Mouse (Mus musculus) midbrain, embryonic 15.5 days (tissue): ENCODE data around the gene Cd109. TPM values are rescaled to one million over a fixed set of nuclear protein-coding genes. Genes with fewer than 3 reads are reported as not detected.

Experiments used
- ATAC-seq: fragments of 200-750 bp; cut with Nextera tagmentation; replicated peaks from 2 replicates; pipeline ENCODE4 v1.8.0; 2017; ENCODE audit warnings: moderate TSS enrichment
- H3K27ac ChIP-seq: fragments of 300-500 bp; sonication (generic); 2 replicates; pipeline ENCODE4 v1.5.1; 2015; ENCODE audit warnings: mild to moderate bottlenecking, inconsistent platforms
- H3K27me3 ChIP-seq: fragments of 300-500 bp; sonication (generic); replicated peaks from 2 replicates; pipeline ENCODE4 v1.6.1; 2015; ENCODE audit warnings: inconsistent platforms
- H3K36me3 ChIP-seq: fragments of 300-500 bp; sonication (generic); replicated peaks from 2 replicates; pipeline ENCODE4 v1.6.1; 2015; ENCODE audit warnings: inconsistent platforms
- H3K4me1 ChIP-seq: fragments of 300-500 bp; sonication (generic); 2 replicates; pipeline ENCODE4 v1.6.1; 2015; ENCODE audit warnings: inconsistent platforms
- H3K4me2 ChIP-seq: fragments of 300-500 bp; sonication (generic); 2 replicates; pipeline ENCODE4 v1.6.1; 2015; ENCODE audit warnings: inconsistent platforms, mild to moderate bottlenecking, moderate library complexity
- H3K4me3 ChIP-seq: fragments of 300-500 bp; sonication (generic); 2 replicates; pipeline ENCODE4 v1.5.1; 2015; ENCODE audit warnings: mild to moderate bottlenecking, inconsistent platforms
- H3K9ac ChIP-seq: fragments of 300-500 bp; sonication (generic); 2 replicates; pipeline ENCODE4 v1.6.1; 2015; ENCODE audit warnings: mild to moderate bottlenecking, inconsistent platforms
- H3K9me3 ChIP-seq: fragments of 300-500 bp; sonication (generic); 2 replicates; pipeline ENCODE4 v1.6.1; 2016; ENCODE audit warnings: inconsistent platforms
- WGBS: fragments of 180-500 bp; shearing (Covaris S2); methylation state at CpG from one replicate; pipeline ENCODE4 v1.1.7; 2015; ENCODE audit warnings: mixed read lengths; 5-methylcytosine and 5-hydroxymethylcytosine counted together
- polyA plus RNA-seq: library from polyadenylated mRNA; unstranded; fragments of >200 nt; fragmentation: Nextera tagmentation; extraction: Ambion mirVana; gene quantifications from 2 replicates; pipeline ENCODE4 v1.2.1, GENCODE M21; 2015

Gene Cd109
- polyA plus RNA-seq, 1 experiment from 2014 or later, result 1.1 TPM

DNA sequence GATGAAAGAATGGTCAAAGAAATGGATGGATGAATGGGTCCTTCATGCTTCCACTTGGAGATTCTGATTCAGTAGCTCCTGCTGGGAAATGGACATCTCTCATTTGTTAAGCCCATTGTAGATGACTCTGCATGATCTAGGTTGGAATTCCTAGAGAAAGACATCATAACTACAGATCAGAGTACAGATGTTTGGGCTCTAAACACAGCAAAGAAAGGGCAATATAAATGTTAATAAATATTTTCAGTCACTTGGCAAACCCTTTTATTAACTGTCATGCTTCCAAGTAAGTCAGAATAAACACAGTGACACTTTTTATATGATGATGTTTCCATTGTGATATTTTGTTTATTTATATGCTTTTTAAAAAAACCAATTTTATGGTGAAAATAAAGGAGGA lies 34.1 kb downstream of the Cd109 start:
- Histone ChIP-seq H3K36me3 (no peaks in the 10 kb centered on the region), H3K9me3 (no peaks in the 10 kb centered on the region), H3K4me3 (no peak overlapping the region), H3K27ac (no peak overlapping the region), H3K4me2 (no peak overlapping the region), H3K4me1 (no peaks in the 10 kb centered on the region), H3K27me3 (no peaks in the 10 kb centered on the region), H3K9ac (no peak overlapping the region)
- ATAC-seq, result no peak

DNA sequence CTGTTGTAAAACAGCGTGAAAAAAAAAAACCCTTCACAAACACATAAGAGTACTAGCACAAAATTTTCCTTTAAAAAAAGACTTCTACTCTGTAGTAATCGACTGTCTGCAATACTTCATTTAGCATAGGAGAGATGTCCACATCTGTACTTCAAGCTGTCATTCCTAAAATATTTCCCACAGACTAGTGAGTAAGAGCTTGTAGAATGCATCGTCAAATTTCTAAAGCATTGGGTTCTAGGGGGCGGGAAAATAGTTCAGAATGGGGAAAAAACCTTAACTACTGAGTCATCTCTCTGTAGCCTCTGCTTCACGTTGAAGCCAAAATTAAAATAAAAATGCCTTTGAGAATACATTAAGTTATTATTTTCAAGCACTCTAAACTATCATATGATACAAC lies 42.2 kb downstream of the Cd109 start:
- Histone ChIP-seq H3K36me3 (no peaks in the 10 kb centered on the region), H3K9me3 (no peaks in the 10 kb centered on the region), H3K4me2 (no peak overlapping the region), H3K4me1 (no peaks in the 10 kb centered on the region), H3K9ac (no peak overlapping the region), H3K27me3 (no peaks in the 10 kb centered on the region), H3K27ac (no peak overlapping the region), H3K4me3 (no peak overlapping the region)
- WGBS, result 88% methylated on average over 5 of the region's 5 CpGs
- no peak for ATAC-seq

DNA sequence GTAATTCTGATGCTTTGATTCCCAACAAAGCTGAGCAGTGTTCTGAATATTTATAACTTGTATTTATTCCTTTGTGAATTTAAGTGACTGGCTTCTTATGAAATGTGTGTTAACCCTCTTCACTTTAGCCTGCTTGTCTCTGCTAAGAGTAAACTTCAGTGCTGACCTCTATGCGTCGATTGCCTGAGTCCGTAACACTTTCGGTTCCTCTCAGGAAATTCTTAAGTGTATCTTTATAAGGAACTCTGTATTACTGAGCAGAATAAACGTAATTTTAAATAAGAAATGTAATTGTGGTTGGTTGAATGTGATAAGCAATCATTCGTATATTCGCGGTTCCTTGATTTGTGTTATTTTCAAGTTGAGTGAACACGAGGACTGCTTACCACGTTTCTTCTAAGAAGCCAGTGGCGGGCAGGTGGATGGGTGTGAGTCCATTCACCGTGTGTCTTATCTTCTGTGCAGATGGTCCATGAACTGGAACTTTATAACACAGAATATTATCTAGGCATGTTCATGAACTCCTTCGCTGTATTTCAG lies 56.2 kb downstream of the Cd109 start:
- WGBS, result 83% methylated on average over 13 of the region's 13 CpGs
- H3K36me3 ChIP-seq, result no peaks in the 10 kb centered on the region

DNA sequence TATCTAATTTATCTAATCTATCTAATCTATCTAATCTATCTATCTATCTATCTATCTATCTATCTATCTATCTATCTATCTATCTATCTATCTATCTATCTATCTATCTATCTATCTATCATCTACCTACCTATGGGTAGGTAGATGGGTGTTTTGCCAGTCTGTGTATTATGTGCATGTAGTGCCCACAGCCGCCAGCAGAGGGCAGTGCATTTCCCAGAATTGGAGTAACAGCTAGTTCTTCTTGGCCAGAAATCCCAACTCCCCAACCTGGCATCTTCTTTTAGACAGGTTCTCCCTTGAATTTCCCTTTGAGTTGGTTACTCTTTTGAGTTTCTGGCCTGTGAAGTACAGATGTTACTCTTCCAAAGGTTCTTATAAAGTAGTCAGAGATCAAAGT lies 85.3 kb downstream of the Cd109 start:
- Histone ChIP-seq H3K4me3 (no peak overlapping the region), H3K9ac (no peak overlapping the region), H3K27me3 (no peaks in the 10 kb centered on the region), H3K4me2 (no peak overlapping the region), H3K4me1 (no peaks in the 10 kb centered on the region), H3K9me3 (no peaks in the 10 kb centered on the region), H3K27ac (no peak overlapping the region), H3K36me3 (no peaks in the 10 kb centered on the region)
- WGBS, result 0% methylated on average over 1 of the region's 1 CpGs
- ATAC-seq, result no peak

More for the DNA sequence above, 56.2 kb downstream of the Cd109 start:
- H3K27me3 ChIP-seq, result no peaks in the 10 kb centered on the region
- ATAC-seq, result no peak
- no peak overlapping the region for H3K4me3 ChIP-seq
- H3K9ac ChIP-seq, result no peak overlapping the region
- no peak overlapping the region for H3K27ac ChIP-seq
- no peak overlapping the region for H3K4me2 ChIP-seq
- no peaks in the 10 kb centered on the region for H3K9me3 ChIP-seq
- H3K4me1 ChIP-seq, result no peaks in the 10 kb centered on the region

DNA sequence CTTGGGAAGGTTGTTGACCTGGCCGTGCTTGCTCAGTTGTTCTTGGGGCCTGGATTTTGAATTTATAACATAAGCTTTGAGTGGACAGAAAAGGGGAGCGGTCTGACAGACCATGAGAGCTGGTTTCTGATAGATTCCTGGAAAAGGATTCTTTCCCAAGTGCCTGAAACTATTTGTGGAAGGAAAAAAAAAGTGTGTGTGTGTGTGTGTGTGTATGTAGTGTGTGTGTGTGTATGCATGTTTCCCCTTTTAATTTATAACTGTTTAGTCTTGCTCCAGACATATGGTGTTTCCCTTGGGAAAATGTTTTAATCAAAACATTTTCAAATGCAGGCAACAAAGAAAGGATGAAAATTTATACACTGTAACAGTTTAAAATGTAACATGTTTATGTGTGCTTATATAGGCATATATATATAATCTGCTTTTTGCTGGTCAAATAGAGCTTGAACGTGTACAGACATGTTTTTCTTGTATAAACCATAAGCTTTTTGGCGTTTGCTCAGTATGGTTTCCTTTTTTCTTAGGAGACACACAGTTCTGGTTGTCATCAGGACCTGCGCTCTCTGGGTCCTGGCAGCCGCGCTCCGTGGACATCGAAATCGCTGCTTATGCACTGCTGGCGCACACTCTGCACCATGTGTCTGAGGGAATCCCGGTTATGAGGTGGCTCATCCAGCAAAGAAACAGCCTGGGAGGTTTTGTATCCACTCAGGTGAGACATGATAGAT lies 87.3 kb downstream of the Cd109 start:
- H3K4me3 ChIP-seq, result no peak overlapping the region
- no peak overlapping the region for H3K27ac ChIP-seq
- no peak overlapping the region for H3K4me2 ChIP-seq
- H3K9ac ChIP-seq, result no peak overlapping the region
- no peaks in the 10 kb centered on the region for H3K27me3 ChIP-seq
- 0 out of 2 replicates have a peak, but pooled peaks cover 2% of the 10 kb centered on the region for H3K9me3 ChIP-seq
- no peaks in the 10 kb centered on the region for H3K4me1 ChIP-seq
- WGBS, result 89% methylated on average over 12 of the region's 12 CpGs
- no peaks in the 10 kb centered on the region for H3K36me3 ChIP-seq
- ATAC-seq, result no peak

DNA sequence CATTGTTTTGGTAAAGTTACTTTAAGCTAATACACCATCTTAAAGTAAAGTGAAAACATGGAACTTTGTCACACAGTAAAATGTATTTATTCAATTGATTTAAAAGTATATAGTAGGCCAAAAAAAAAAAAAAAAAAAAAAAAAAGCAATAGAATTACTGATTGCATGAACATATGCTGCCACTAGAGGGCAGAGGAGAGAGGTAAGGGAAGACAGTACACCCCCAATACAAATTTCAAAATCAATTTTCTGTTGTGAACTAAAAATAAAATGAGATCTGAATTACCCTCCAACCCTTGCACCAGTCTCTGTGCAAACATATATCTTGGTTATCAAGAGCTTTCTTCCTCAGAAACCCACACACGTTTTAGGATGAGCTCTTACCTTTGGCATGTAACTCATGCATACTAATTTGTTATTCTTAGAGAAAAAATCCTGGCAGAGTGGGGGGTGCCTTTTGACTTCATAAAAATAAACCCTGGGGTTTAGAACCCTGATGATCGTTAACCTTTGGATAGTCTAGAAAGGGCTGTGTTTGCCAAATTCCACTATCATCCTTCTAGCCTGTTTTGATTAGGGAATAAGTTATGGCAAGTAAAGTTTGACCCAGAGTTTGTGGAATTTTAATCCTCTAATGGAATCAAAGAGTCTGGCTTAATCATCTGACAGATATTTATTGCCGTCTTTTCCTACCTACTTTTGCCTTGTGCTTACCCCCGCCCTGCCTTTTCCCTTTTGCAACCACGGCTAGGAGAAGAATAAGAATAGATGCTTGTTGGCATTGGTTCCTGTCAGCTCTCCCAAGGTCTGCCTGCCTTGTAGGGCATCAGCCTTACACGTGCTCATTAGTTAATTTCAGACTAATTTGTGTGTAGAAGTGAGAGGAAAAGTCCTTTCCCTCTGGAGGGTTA lies 105.8 kb downstream of the Cd109 start:
- no peak overlapping the region for H3K9ac ChIP-seq
- 77% methylated on average over 6 of the region's 6 CpGs for WGBS
- ATAC-seq, result no peak
- no peak overlapping the region for H3K4me3 ChIP-seq
- no peak overlapping the region for H3K27ac ChIP-seq
- no peaks in the 10 kb centered on the region for H3K9me3 ChIP-seq
- no peaks in the 10 kb centered on the region for H3K36me3 ChIP-seq
- H3K27me3 ChIP-seq, result no peaks in the 10 kb centered on the region
- H3K4me2 ChIP-seq, result no peak overlapping the region
- no peaks in the 10 kb centered on the region for H3K4me1 ChIP-seq

DNA sequence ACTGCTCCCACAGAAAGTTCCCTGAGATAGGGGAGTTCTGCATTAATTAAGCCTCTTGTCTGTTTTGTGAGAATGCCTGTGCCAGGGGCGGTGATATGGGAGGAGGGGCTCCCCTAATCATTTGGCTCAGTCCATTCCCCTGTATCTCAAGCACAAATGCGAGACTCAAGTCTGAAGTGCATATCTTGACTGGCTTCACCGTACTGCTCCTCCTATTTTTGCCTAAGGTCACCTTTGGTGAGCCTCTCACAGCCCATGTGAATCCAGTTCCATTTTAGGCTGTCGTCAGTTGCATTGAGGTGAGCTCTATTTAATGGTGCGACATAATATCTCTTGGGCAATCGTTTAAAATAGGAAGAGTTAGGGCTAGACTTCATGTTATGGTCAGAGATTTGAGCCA lies 116.6 kb downstream of the Cd109 start:
- H3K4me2 ChIP-seq, result no peak overlapping the region
- 74% methylated on average over 6 of the region's 6 CpGs for WGBS
- H3K4me1 ChIP-seq, result no peaks in the 10 kb centered on the region
- no peak overlapping the region for H3K4me3 ChIP-seq
- no peaks in the 10 kb centered on the region for H3K27me3 ChIP-seq
- ATAC-seq, result no peak
- H3K27ac ChIP-seq, result no peak overlapping the region
- H3K9ac ChIP-seq, result no peak overlapping the region
- no peaks in the 10 kb centered on the region for H3K36me3 ChIP-seq
- no peaks in the 10 kb centered on the region for H3K9me3 ChIP-seq

DNA sequence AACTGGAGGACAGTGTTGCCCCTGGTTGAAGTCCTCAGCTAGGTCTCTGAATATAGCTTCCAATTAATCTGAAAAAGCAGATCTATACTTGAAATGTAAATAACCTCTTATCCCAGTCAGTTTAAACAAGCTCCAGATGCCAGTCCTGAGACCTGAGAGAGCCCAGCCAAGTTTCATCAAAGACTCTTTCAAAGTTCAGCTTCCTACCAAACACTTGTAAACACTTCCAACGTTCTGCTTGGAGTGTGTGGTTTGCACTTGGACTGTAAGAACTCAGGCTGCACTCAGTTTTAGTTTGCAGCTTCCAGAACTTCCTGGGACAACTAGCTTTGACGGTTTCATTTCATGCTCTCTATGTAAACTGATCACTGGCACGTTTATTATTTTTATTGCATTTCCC lies 120.2 kb downstream of the Cd109 start:
- H3K9ac ChIP-seq, result no peak overlapping the region
- H3K27me3 ChIP-seq, result no peaks in the 10 kb centered on the region
- no peaks in the 10 kb centered on the region for H3K36me3 ChIP-seq
- H3K4me1 ChIP-seq, result no peaks in the 10 kb centered on the region
- H3K4me3 ChIP-seq, result no peak overlapping the region
- 83% methylated on average over 3 of the region's 3 CpGs for WGBS
- H3K9me3 ChIP-seq, result no peaks in the 10 kb centered on the region
- no peak overlapping the region for H3K4me2 ChIP-seq
- ATAC-seq, result no peak
- H3K27ac ChIP-seq, result no peak overlapping the region

DNA sequence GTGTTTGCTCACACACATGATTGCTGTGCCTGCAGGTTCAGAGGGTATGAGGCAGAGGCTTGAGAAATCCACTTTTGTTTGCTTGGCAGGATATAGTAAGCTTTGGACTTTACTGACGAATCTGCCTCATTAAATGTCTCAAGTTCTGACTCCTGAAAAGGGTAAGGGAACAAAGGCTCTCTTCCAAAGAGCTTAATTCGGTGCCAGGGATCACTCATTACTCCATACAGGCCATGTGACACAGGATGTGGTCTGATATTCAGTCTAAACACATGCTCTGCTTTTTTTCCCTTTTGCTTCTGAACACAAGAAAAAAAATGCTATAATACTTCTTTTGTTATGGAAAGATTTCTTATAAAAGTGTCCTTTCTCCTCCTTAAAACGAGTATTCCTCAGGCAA lies 126.7 kb downstream of the Cd109 start:
- no peak overlapping the region for H3K27ac ChIP-seq
- H3K36me3 ChIP-seq, result no peaks in the 10 kb centered on the region
- WGBS, result 30% methylated on average over 3 of the region's 3 CpGs
- no peaks in the 10 kb centered on the region for H3K4me1 ChIP-seq
- ATAC-seq, result no peak
- no peak overlapping the region for H3K9ac ChIP-seq
- H3K4me3 ChIP-seq, result no peak overlapping the region
- no peak overlapping the region for H3K4me2 ChIP-seq
- no peaks in the 10 kb centered on the region for H3K27me3 ChIP-seq
- no peaks in the 10 kb centered on the region for H3K9me3 ChIP-seq

DNA sequence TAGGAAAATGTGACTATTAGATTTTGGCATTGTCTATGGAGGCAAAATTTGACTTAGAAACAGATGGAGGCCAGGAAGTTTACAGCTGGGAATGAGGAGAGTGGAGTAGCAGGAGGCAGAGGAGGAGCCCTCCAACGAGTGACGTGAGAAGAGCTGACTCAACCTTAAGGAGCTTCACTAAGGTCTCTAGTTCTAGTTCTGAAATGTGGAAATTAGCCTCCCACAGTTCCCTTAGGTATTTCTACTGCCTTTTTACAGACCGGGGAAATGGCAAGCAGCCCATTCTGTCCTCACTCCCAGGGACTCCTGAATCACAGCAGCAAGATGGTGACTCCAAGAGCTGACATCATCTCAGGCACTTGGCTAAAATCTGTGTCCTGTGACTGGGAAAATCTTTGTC lies 134.9 kb downstream of the Cd109 start:
- no peak overlapping the region for H3K9ac ChIP-seq
- no peaks in the 10 kb centered on the region for H3K9me3 ChIP-seq
- WGBS, result 78% methylated on average over 3 of the region's 3 CpGs
- H3K4me3 ChIP-seq, result no peak overlapping the region
- H3K4me1 ChIP-seq, result no peaks in the 10 kb centered on the region
- no peaks in the 10 kb centered on the region for H3K36me3 ChIP-seq
- ATAC-seq, result no peak
- no peak overlapping the region for H3K4me2 ChIP-seq
- H3K27ac ChIP-seq, result no peak overlapping the region
- no peaks in the 10 kb centered on the region for H3K27me3 ChIP-seq
